Mouse (Mus musculus): ENCODE measurements around the gene Steap3. TPM values are rescaled to one million over a fixed set of nuclear protein-coding genes. Genes with fewer than 3 reads are reported as not detected.
A peak's percentile ranks its signal among the peaks of the same experiment; 100 is the strongest.

The Steap3 gene
- polyA plus RNA-seq, 1 experiment from 2014 or later, result 3.6 TPM

DNA sequence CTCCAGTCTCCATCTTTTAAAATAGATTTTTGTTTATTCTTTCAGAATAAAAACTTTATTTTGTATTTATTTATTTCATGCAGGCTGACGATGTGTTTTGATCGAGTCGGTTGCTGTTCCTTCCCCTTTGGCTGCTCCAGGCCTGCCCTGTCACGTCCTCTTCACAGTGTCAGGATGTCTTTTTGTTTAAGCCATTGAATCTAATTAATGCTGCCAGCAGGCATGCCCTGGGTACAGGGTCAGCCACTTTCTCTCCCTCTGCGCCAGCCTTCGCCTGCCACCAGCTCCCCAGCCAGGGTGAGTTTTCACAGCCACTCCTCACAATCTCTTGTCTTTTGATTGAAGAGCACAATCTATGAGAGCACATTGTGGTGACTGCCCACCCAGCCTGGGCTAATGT is 51.7 kb downstream of the Steap3 start:
- Histone ChIP-seq H3K4me1 (replicated peaks) (peaks cover 6% of the 10 kb centered on the region; the same call in 1 of the 2 replicates), H3K27me3 (ENCODE audit: insufficient read depth, poor library complexity, severe bottlenecking) (no peaks in the 10 kb centered on the region), H3K36me3 (no peaks in the 10 kb centered on the region), H3K27ac (no peak overlapping the region), H3K9me3 (no peaks in the 10 kb centered on the region), H3K4me3 (no peak overlapping the region)
- WGBS, result 61% methylated on average over 6 of the region's 6 CpGs
- no peak for DNase-seq (ENCODE audit: low spot score)

DNA sequence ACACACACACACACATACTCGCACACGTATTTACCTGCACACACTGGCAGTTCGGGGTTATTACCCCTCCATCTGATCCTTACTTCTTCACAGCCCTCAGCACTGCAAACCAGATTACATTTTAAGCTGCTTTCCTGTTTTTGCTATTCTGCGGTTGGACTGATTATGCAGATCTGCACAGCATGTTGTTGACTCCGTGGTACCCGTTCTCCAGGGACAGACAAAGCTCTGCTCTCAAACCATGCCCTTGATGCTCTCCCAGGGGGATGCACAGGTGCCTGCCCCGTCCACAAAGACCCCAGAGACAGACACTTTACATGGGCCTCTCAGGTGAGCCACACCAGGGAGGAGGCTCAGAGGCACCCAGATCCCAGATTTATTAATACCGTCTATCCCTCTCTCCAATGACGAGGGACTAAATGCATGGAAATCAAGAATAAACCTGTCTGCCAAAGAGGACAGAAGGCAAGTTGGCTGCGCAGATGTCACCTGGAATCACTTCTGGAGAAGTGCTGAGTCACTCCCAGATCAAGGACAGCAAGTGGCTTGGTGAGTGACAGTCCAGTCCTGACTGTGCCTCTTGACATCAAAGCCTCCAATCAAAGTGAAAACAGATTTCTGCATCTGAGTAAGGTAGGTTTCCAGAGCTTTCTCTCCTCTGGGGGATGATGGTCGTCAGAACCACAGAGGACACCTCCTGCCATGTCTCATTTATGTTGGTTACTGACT is 63.8 kb downstream of the Steap3 start:
- no peaks in the 10 kb centered on the region for H3K9me3 ChIP-seq
- no peak overlapping the region for H3K4me3 ChIP-seq
- 82% methylated on average over 11 of the region's 11 CpGs for WGBS
- H3K36me3 ChIP-seq, result no peaks in the 10 kb centered on the region
- DNase-seq (ENCODE audit: low spot score), result no peak
- H3K27me3 ChIP-seq (ENCODE audit: insufficient read depth, poor library complexity, severe bottlenecking), result no peaks in the 10 kb centered on the region
- 0 out of 2 replicates have a peak, but pooled peaks cover 2% of the 10 kb centered on the region for H3K4me1 ChIP-seq (replicated peaks)
- no peak overlapping the region for H3K27ac ChIP-seq

- Histone ChIP-seq H3K4me1 (replicated peaks) (0 out of 2 replicates have a peak, but pooled peaks cover 2% of the 10 kb centered on the region), H3K27me3 (ENCODE audit: insufficient read depth, poor library complexity, severe bottlenecking) (no peaks in the 10 kb centered on the region), H3K9me3 (no peaks in the 10 kb centered on the region), H3K27ac (no peak overlapping the region), H3K36me3 (no peaks in the 10 kb centered on the region), H3K4me3 (no peak overlapping the region)
- WGBS, result 63% methylated on average over 6 of the region's 6 CpGs
- DNase-seq (ENCODE audit: low spot score), result no peak
Observed at GRCm38 (mm10) chr1:120207568-120207967, 64.9 kb downstream of the Steap3 start.

GRCm38 (mm10) chr1:120204834-120205233 is 67.7 kb downstream of the Steap3 start:
- H3K4me1 ChIP-seq (replicated peaks), result peaks cover 5% of the 10 kb centered on the region; the same call in 1 of the 2 replicates

GRCm38 (mm10) chr1:120203836-120204235 is 68.7 kb downstream of the Steap3 start:
- Histone ChIP-seq H3K36me3 (no peaks in the 10 kb centered on the region), H3K27ac (no peak overlapping the region), H3K4me3 (no peak overlapping the region), H3K27me3 (ENCODE audit: insufficient read depth, poor library complexity, severe bottlenecking) (no peaks in the 10 kb centered on the region), H3K9me3 (no peaks in the 10 kb centered on the region), H3K4me1 (replicated peaks) (peaks cover 5% of the 10 kb centered on the region; the same call in 1 of the 2 replicates)
- DNase-seq (ENCODE audit: low spot score), result no peak
- WGBS, result 85% methylated on average over 5 of the region's 5 CpGs

More at GRCm38 (mm10) chr1:120204834-120205233, 67.7 kb downstream of the Steap3 start:
- DNase-seq (ENCODE audit: low spot score), result no peak
- Histone ChIP-seq H3K4me3 (no peak overlapping the region), H3K36me3 (no peaks in the 10 kb centered on the region), H3K27ac (no peak overlapping the region), H3K27me3 (ENCODE audit: insufficient read depth, poor library complexity, severe bottlenecking) (no peaks in the 10 kb centered on the region), H3K9me3 (no peaks in the 10 kb centered on the region)
- WGBS, result 36% methylated on average over 1 of the region's 1 CpGs

GRCm38 (mm10) chr1:120202542-120202941 is 70.0 kb downstream of the Steap3 start:
- Histone ChIP-seq H3K36me3 (no peaks in the 10 kb centered on the region), H3K4me3 (no peak overlapping the region), H3K27ac (no peak overlapping the region), H3K9me3 (no peaks in the 10 kb centered on the region), H3K4me1 (replicated peaks) (peaks cover 3% of the 10 kb centered on the region; the same call in 1 of the 2 replicates), H3K27me3 (ENCODE audit: insufficient read depth, poor library complexity, severe bottlenecking) (no peaks in the 10 kb centered on the region)
- 61% methylated on average over 3 of the region's 3 CpGs for WGBS
- no peak for DNase-seq (ENCODE audit: low spot score)

DNA sequence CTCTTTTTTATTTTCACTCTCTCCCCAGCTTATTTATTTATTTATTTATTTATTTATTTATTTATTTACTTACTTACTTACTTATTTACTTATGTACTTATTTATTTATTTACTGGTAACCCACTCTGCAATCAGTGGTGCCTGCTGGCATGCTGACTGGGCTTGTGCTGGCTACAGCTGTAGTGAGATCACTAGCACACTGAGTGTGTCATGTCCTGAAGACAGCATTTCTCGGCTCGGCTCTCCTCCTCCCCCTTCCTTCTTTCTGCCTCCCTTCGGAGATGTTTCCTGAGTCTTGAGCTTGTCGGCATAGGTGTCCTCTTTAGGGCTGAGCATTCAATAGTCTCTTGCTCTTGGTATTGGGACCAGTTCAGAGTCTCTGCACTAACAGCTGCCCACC is 73.6 kb downstream of the Steap3 start:
- no peaks in the 10 kb centered on the region for H3K9me3 ChIP-seq
- H3K27me3 ChIP-seq (ENCODE audit: insufficient read depth, poor library complexity, severe bottlenecking), result no peaks in the 10 kb centered on the region
- no peak overlapping the region for H3K27ac ChIP-seq
- DNase-seq (ENCODE audit: low spot score), result no peak
- WGBS, result 83% methylated on average over 4 of the region's 4 CpGs
- peaks cover 3% of the 10 kb centered on the region; the same call in 1 of the 2 replicates for H3K4me1 ChIP-seq (replicated peaks)
- H3K4me3 ChIP-seq, result no peak overlapping the region
- H3K36me3 ChIP-seq, result no peaks in the 10 kb centered on the region

GRCm38 (mm10) chr1:120198151-120198550 is 74.4 kb downstream of the Steap3 start:
- Histone ChIP-seq H3K36me3 (no peaks in the 10 kb centered on the region), H3K9me3 (no peaks in the 10 kb centered on the region), H3K27ac (no peak overlapping the region), H3K4me3 (no peak overlapping the region), H3K27me3 (ENCODE audit: insufficient read depth, poor library complexity, severe bottlenecking) (no peaks in the 10 kb centered on the region), H3K4me1 (replicated peaks) (peaks cover 3% of the 10 kb centered on the region; the same call in 1 of the 2 replicates)
- 51% methylated on average over 3 of the region's 3 CpGs for WGBS
- no peak for DNase-seq (ENCODE audit: low spot score)

DNA sequence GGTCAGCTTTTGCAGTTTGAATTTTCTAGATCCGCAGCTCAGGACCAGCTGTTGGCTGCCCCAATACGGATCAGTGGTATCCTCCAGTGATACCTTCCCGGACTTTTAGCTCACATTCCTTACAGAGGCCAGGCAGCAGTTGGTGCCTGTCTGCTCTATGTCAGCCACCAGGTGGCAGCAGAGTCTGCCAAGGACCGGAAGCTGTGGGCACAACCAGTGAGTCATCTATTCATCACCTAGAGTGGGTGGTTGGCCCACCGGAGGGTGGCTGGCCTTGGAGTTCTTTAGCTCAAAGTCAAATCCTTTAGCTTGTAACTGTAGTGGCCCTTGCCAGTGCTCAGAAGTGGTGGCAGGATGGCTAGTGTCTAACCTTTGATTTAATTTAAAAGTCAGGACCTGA is 75.3 kb downstream of the Steap3 start:
- Histone ChIP-seq H3K27ac (no peak overlapping the region), H3K4me1 (replicated peaks) (peaks cover 3% of the 10 kb centered on the region; the same call in 1 of the 2 replicates), H3K36me3 (no peaks in the 10 kb centered on the region), H3K9me3 (no peaks in the 10 kb centered on the region), H3K27me3 (ENCODE audit: insufficient read depth, poor library complexity, severe bottlenecking) (no peaks in the 10 kb centered on the region), H3K4me3 (no peak overlapping the region)
- 23% methylated on average over 5 of the region's 5 CpGs for WGBS
- peak; percentile 77 for DNase-seq (ENCODE audit: low spot score)

DNA sequence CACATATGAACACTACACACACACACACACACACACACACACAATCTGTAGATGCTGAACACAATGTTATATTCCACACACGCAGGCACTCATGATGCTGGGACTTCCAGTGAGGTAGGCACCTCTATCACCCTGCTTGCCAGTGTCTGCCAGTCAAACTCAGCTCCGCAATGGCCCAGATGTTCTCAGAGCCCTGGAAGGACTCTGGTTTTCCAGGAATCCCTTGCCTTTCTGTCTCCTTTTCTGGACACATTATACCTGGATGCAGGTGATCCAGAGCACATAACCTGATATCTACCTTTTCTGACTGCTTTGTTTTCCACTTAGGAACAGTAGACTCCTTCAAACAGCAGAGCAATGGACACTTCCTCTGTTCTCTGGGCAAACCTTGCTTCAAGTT is 75.8 kb downstream of the Steap3 start:
- WGBS, result 93% methylated on average over 2 of the region's 2 CpGs
- H3K36me3 ChIP-seq, result no peaks in the 10 kb centered on the region
- no peak for DNase-seq (ENCODE audit: low spot score)

GRCm38 (mm10) chr1:120195947-120196346 is 76.6 kb downstream of the Steap3 start:
- DNase-seq (ENCODE audit: low spot score), result no peak
- no peaks in the 10 kb centered on the region for H3K36me3 ChIP-seq
- H3K4me1 ChIP-seq (replicated peaks), result peaks cover 3% of the 10 kb centered on the region; the same call in 1 of the 2 replicates
- H3K27ac ChIP-seq, result no peak overlapping the region
- 64% methylated on average over 5 of the region's 5 CpGs for WGBS
- H3K9me3 ChIP-seq, result no peaks in the 10 kb centered on the region
- no peak overlapping the region for H3K4me3 ChIP-seq
- H3K27me3 ChIP-seq (ENCODE audit: insufficient read depth, poor library complexity, severe bottlenecking), result no peaks in the 10 kb centered on the region

More for the DNA sequence above, 75.8 kb downstream of the Steap3 start:
- Histone ChIP-seq H3K4me3 (no peak overlapping the region), H3K9me3 (no peaks in the 10 kb centered on the region), H3K27me3 (ENCODE audit: insufficient read depth, poor library complexity, severe bottlenecking) (no peaks in the 10 kb centered on the region), H3K4me1 (replicated peaks) (peaks cover 3% of the 10 kb centered on the region; the same call in 1 of the 2 replicates), H3K27ac (no peak overlapping the region)

- H3K27me3 ChIP-seq (ENCODE audit: insufficient read depth, poor library complexity, severe bottlenecking), result no peaks in the 10 kb centered on the region
- DNase-seq (ENCODE audit: low spot score), result no peak
- WGBS, result 90% methylated on average over 10 of the region's 10 CpGs
Observed at GRCm38 (mm10) chr1:120193586-120193985, 78.9 kb downstream of the Steap3 start.

GRCm38 (mm10) chr1:120192321-120192720 is 80.2 kb downstream of the Steap3 start:
- Histone ChIP-seq H3K27ac (no peak overlapping the region), H3K4me3 (no peak overlapping the region), H3K36me3 (no peaks in the 10 kb centered on the region), H3K27me3 (ENCODE audit: insufficient read depth, poor library complexity, severe bottlenecking) (no peaks in the 10 kb centered on the region), H3K4me1 (replicated peaks) (no peaks in the 10 kb centered on the region), H3K9me3 (no peaks in the 10 kb centered on the region)
- no peak for DNase-seq (ENCODE audit: low spot score)
- 82% methylated on average over 6 of the region's 6 CpGs for WGBS

More at GRCm38 (mm10) chr1:120193586-120193985, 78.9 kb downstream of the Steap3 start:
- H3K36me3 ChIP-seq, result no peaks in the 10 kb centered on the region
- H3K4me1 ChIP-seq (replicated peaks), result no peaks in the 10 kb centered on the region; the same call in 1 of the 2 replicates
- H3K27ac ChIP-seq, result no peak overlapping the region
- H3K4me3 ChIP-seq, result no peak overlapping the region
- no peaks in the 10 kb centered on the region for H3K9me3 ChIP-seq

Measured in hindbrain, embryonic 10.5 days (tissue).